Mouse (Mus musculus): ENCODE measurements around the gene Smg1.

Smg1 gene

GRCm38 (mm10) chr7:118103462-118104379 is 139.7 kb downstream of the Smg1 start:
- DNase-seq: no peak

GRCm38 (mm10) chr7:118102678-118103461 is 140.6 kb downstream of the Smg1 start:
- no peak for DNase-seq

- no peak for DNase-seq
Measured at GRCm38 (mm10) chr7:118102231-118102630, 141.2 kb downstream of the Smg1 start.

- no peak for DNase-seq
Measured at GRCm38 (mm10) chr7:118097615-118098014, 145.9 kb downstream of the Smg1 start.

Measured in cerebellum, adult 11 months (tissue).